Mouse (Mus musculus) large intestine, adult 2 months (tissue): ENCODE data around the gene Kifc5b. TPM values are rescaled to one million over a fixed set of nuclear protein-coding genes. Genes with fewer than 3 reads are reported as not detected.
A peak's percentile ranks its signal among the peaks of the same experiment; 100 is the strongest.
"Not testable (repeated sequence)": the region's sequence is repeated elsewhere in the genome, so short reads cannot be mapped to it uniquely, and the experiment has no call there.

ENCODE experiments used
- DNase-seq: peaks from one replicate; pipeline ENCODE4 v3.0.0-alpha.2; 2012; ENCODE audit warnings: low read depth, low spot score
- WGBS: fragments of 180-500 bp; shearing (Covaris S2); methylation state at CpG from one replicate; pipeline ENCODE4 v1.1.7; 2018; 5-methylcytosine and 5-hydroxymethylcytosine counted together
- polyA plus RNA-seq: library from polyadenylated mRNA; depleted of rRNA; stranded (reverse); fragments of >200 nt; gene quantifications from 2 replicates; pipeline ENCODE4 v1.2.3, GENCODE M21; 2012

Kifc5b gene
- polyA plus RNA-seq, 1 experiment = 7.3 TPM

DNA sequence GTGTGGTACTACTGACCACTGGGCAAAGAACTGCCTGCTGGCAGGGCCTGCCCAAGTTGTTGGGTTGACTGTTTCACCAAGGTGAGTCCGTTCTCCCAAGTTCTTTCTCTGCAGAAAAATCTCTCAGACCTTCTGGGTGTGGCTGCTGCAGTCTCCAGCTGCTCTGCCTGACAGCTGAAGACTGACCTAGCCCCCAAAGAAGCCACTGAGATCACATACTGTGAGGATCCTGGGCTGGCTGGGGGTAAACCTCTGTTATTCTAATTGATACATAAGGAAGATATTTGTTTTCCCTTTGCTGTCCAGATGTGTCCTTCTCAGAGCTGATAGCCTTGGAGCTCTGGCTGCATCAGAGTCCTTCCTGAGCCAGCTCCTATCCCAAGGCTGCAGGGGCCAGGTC, 1.6 kb upstream of the Kifc5b start:
- DNase-seq = no peak
- 47% methylated on average over 1 of the region's 1 CpGs for WGBS

DNA sequence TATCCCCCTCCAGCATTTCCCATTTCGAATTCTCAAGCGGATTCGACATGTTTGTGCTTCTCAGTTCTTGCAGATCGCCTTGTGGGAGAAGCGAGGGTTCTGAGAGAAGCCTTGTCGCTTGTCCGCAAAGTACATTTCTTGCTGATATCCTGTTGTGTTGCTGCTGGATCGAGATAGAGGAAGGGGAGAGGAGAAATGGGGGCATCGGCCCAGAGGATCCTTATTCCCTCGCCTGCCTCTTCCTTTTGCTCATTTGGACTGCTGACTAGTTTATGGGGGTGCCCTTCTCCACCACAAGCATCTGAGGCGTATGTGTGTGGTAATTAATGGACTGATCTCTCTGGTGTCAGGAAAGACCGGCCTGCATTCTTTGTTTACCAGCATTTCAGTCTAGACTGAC, 669 bp downstream of the Kifc5b start:
- WGBS = 2% methylated on average over 12 of the region's 12 CpGs
- DNase-seq = not testable (repeated sequence)

DNA sequence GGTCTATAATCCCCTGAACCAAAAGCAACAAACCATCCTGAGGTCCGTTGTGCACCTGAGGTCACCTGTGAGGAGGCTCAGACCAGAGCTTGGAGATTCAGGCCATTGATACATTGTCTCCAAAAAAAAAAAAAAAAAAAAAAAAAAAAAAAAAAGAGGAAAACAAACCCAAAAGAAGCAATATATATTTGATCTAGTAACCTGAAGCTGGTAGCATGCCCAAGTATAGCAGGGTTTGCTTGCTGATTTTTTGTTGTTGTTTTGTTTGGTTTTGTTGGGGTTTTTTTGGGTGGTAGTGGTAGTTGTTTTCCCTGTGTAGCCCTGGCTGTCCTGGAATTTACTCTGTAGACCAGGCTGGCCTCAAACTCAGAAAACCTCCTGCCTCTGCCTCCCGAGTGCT, 1.5 kb downstream of the Kifc5b start:
- DNase-seq = no peak
- 56% methylated on average over 2 of the region's 2 CpGs for WGBS

DNA sequence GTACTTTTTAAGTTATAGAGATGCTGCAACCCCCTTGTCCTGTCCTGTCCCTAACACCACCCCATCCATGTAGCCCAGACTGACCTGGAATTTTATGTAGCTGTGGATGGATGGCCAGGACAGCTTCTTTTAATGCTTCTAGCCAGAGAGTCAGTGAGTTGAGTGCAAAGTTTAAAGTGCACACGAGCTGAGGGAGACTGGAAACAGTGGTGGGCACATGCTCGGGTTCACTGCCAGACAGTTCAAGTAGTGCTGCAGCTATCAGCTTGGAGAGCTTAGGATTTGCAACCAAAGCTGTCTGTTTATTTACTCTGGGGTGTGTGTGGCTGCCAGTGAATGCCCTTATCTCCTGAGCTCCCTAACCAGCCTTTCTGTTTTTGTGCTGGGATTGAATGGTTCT, 2.6 kb downstream of the Kifc5b start:
- WGBS = 61% methylated on average over 2 of the region's 2 CpGs
- not testable (repeated sequence) for DNase-seq

DNA sequence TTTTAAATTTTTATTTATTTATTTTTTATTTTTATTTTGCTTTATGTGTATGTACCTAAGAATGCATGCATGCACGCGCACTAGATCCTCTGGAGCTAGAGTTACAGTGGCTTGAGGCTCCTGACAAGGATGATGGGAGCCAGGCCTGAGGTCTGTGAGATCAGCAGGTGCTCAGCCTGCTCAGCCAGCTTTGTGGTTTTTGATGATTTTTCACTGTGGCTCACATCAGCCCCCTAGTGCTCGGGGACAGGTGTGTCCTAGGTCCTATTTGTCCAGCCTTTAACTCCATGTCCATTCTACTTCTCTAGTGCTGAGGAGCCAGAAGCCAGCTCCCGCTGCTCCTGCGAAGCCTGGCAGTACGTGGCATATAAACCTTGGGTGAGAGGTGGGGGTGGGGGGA, 5.5 kb downstream of the Kifc5b start:
- DNase-seq = not testable (repeated sequence)
- WGBS = 96% methylated on average over 6 of the region's 6 CpGs

DNA sequence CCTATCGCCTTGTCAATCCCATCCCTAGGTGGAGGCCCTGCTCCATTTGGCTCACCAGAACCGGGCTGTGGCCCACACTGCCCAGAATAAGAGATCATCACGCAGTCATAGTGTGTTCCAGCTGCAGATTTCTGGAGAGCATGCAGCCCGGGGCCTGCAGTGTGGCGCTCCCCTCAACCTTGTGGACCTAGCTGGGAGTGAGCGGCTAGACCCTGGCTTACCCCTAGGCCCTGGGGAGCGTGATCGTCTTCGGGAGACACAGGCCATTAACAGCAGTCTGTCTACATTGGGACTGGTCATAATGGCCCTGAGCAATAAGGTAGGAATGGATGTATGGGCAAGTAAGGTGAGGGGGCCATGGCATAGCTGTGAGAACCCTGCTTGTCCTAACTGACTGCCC, 8.5 kb downstream of the Kifc5b start:
- not testable (repeated sequence) for DNase-seq
- WGBS = 95% methylated on average over 9 of the region's 9 CpGs

DNA sequence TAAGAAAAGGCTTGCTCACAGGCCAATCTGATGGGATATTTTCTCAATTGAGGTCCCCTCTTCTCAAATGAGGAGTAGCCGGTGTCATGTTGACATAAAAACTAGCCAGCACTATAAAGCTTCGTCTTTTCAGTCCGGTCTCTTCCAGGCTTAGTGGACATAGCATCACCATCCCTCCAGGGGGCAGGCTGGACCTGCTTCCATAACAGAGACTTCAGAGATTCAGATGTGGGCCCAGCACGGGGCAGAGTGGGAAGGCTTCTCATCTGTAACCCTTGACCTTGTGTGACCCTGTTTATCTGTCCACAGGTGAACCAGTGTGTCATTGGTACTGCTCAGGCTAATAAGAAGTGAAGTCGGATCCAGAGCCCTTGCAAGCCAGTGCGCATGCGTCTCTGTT, 14.9 kb downstream of the Kifc5b start:
- WGBS = 43% methylated on average over 7 of the region's 7 CpGs

DNA sequence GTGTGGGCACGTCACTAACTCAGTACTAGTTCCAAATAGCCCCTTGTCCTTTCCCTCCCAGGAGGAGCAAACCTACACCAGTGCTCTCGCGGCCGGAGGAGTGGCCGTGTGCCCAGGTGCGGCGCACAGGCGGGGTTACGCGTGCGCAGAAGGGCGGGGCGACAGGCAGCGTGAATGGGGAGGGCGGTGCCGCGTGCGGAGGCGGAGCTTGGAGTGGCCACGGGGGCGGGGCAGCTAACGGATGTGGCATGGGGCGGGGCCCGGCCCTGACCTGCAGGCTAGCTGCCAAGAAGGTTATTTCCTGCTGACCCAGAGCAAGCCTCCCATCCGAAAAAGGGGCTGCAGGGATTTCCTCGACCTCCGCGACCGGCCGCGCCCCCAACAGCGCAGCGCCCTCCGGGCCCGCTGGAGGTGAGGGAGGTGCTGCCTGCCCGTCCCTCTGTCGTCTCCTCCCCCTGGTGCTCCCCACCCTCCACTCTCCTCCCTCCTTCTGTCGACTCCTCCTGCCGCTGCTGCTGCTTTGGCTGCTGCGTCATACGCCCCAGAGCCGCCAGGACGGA, 16.0 kb downstream of the Kifc5b start, which contains the start of gene Phf1:
Gene Phf1 (plus strand): TSS at position 214 of the 560 bp plus-strand sequence.
- under 1% methylated on average over 41 of the region's 43 CpGs for WGBS
- peak; percentile 72 for DNase-seq

More for the DNA sequence above, 14.9 kb downstream of the Kifc5b start:
- not testable (repeated sequence) for DNase-seq

DNA sequence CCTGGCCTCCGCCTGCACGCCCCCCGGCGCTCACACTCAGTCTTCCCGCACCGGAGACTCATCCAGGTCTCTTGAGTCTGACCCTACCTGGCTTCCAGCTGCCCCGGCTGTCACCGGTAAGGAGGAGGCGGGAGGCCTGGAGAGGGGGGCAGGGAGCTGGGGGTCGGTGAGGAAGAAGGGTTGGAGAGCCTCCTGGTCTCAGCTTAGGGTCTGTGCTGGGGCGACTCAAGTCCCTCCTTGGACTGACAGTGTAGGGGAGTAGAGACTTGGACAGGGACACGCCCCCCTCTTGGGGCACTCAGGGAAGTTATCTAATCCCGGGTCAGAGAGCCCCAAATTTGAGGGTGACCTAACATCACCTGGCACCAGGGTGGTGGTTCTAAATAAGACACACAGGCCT, 16.5 kb downstream of the Kifc5b start:
- WGBS = 4% methylated on average over 13 of the region's 13 CpGs
- no peak for DNase-seq

DNA sequence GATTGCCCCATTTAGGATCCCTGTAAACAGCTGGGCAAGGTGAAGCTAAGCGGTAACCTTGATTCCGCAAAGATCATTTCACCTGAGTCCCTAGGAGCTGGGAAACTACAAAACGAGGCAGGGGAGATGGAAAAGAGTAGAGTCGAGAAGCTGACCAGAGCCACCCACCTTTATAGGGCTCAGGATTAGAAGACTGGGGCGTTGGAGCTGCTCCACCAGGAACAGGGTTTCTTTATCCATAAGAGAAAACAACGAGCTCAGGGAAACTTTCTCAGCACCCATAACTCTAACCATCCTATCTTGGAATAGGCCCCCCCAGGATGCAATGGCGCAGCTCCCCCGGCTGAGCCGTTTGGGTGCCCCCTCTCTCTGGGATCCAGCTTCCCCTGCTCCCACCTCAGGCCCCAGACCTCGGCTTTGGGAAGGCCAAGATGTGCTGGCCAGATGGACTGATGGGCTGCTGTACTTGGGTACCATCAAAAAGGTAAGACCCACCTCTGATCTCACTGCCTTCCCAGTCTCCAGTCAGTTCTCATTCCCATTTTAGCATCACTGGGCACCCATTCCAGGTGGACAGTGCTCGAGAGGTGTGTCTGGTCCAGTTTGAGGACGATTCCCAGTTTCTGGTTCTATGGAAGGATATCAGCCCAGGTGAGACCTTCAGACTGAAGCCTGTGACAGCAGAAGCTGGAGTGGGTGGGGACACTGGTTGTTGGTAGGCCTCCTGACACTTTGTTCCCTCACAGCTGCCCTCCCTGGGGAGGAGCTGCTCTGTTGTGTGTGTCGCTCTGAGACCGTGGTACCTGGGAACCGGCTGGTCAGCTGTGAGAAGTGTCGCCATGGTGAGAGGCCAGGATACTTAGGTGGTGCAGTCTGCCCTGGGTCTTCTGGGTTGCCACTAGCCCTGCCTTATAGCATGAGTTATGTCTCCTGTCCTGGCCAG, 17.3 kb downstream of the Kifc5b start:
- 66% methylated on average over 16 of the region's 16 CpGs for WGBS
- no peak for DNase-seq

DNA sequence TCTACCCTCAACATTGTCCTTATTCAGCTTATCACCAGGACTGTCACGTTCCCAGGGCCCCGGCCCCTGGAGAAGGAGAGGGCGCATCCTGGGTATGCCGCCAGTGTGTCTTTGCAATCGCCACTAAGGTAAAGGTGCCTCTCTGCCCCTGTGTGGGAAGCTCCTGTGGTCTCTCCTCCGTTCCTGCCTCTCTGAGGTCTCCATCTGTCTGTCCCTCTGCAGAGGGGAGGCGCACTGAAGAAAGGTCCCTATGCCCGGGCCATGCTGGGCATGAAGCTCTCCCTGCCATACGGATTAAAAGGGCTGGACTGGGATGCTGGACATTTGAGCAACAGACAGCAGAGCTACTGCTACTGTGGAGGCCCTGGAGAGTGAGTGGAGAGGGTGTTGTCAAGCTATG, 18.1 kb downstream of the Kifc5b start:
- no peak for DNase-seq
- WGBS = 91% methylated on average over 9 of the region's 9 CpGs

DNA sequence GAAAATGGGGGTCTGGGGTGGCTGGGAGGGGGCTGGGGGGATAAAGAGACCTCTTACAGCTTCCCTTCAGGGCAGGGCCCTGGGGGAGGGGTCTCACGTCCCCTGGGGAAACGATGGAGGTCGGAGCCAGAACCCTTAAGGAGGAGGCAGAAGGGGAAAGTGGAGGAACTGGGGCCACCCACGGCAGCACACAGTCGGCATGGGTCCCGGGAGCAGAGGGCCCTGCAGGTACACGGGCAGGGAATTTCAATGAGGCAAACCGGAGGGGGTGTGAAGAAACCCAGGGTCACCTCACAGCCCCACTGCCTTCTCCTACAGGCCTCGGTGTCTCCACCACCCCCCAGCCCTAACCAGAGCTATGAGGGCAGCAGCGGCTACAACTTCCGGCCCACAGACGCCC, 19.6 kb downstream of the Kifc5b start:
- DNase-seq = no peak
- 89% methylated on average over 12 of the region's 12 CpGs for WGBS

DNA sequence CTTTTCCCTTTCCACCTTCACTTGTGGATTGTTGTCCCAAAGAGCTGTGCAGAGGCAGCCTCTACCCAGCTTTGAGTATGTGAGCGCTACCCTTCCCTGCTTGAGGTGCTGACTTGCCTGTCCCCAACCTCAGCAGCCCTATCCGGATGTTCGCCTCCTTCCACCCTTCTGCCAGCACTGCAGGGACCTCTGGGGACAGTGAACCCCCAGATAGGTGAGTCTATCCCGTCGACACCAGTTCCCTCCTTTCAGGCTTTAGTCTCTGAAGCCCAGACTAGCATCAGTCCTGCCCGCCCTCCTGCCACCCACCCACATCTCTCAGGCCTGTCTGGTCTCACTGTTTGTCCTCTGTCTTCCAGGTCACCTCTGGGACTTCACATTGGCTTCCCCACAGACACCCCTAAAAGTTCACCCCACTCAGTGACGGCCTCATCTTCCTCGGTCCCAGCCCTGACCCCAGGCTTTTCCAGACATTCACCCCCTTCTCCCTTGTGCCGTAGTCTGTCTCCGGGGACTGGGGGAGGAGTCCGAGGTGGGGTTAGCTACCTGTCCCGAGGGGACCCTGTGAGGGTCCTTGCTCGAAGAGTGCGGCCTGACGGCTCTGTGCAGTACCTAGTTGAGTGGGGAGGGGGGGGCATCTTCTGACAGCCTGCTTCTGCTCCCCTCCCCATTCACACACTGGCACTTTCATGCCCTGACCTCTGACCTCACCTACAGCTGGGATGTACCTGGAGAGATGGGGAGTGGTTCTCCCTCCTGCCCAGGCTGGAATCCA, 20.2 kb downstream of the Kifc5b start:
- WGBS = 85% methylated on average over 15 of the region's 15 CpGs
- DNase-seq = no peak

DNA sequence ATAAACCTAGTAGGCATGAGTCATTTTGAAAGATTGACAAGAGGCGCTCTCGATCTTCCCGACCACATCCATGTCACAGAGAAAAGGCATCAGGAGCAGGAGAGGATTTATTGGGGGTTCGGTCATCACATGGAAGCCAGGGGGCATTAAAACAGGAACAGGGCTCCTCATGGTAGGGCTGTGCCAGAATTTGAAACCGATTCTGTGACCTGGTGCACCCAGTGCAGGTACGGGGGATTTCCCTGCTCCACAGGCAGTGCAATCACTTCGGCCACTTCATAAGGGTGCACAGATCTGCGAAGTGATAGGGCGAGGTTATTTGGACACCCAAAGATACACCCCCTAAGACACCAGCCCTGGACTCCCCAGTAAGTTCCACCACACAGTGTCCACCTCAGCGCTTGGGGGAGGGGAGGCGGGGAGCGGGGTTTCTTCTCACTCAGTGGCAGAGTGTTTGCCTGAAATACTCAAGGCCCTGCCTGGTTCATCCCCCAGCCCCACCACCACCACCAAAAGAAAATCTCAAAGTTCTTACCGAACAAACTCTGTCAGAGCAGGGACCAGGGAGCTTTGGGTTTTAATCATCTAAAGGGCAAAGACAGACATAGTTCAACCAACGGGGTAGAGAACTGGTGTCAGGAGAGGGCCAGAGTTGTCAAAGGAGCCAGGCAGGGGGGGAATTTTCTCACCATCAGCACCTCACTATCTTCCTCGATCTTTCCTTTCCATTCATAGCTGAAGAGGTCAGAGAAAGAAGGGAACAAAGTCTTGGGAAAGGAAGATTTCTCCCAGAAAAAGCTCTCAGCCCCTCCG, 21.2 kb downstream of the Kifc5b start:
- 29% methylated on average over 16 of the region's 16 CpGs for WGBS
- DNase-seq = no peak

DNA sequence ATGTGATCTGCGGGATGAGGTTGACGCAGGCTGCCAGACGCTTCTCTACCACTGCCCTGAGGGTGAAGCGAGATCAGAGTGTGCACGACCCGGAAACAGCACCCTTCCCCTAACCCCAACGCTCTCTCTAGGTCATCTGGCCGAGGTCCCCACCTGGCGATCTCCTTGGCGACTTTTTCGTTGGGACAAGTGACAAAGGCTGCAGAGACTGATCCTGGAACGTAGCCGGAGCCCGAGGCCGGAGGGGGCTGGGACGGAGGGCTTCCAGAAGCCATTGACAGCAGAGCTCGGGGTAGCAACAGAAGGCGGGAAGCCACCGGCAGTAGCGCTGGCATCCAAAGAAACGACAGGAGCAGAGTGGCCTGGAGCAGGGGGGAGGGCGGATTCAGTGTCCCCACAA, 21.8 kb downstream of the Kifc5b start:
- WGBS = under 1% methylated on average over 22 of the region's 22 CpGs
- no peak for DNase-seq

DNA sequence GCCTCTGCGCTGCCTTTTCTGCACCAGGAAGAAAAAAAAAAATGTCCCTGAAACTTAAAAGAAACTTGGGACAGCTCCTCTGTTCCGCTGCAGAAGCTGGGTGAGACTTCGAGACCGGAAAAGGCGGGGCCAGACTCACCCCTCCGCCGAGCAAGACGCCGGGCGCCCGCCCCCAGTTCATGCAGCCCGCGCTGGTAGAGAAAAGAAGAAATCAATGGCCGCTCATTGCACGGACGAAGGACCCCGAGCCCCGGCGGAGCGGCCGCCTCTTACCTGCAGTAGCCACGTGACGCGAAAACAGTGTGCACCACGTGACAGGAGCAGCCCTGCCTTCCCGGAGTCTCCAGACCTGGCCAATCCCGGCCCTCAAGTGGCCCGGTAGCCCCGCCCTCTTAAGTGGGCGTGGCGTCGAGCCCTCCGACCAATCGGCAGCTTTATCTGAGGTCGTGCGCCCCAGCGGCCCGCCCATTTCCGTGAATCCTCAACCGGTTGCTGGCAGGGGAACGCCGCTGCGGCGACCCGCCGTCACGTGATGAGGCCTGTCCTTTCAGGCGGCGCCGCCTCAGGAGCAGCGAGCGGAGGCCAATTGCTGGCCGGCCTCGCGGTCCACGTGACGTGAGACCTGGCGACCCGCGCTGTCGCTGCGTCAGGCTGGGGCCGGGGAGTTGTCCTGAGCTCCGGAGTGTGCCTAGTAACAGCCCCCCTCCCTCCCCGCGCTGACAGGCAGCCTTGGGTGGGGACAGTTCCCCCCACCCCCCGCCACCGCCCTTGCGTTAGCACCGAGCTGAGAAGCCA, 22.5 kb downstream of the Kifc5b start, which contains the start of gene Cuta:
Gene Cuta (minus strand): TSS at position 392 of the 795 bp plus-strand sequence.
- peak; percentile 89 for DNase-seq
- WGBS = under 1% methylated on average over 70 of the region's 70 CpGs

DNA sequence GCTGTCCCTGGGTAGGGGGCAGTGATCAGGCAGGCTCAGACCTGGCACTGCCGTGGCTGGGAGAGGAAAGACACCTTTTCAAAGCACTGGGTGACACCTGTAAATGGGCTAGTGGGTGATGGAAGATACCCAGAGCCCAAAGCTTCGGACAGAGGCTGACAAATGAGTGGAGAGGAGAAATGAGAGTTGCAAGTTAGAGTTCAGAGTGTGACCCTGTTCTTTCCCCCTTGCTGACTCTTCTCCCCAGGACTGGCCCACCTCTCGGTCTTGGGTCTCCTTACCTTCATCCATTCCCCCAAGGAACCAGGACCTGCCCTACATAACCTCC, 23.0 kb downstream of the Kifc5b start:
- no peak for DNase-seq
- 3% methylated on average over 3 of the region's 3 CpGs for WGBS

DNA sequence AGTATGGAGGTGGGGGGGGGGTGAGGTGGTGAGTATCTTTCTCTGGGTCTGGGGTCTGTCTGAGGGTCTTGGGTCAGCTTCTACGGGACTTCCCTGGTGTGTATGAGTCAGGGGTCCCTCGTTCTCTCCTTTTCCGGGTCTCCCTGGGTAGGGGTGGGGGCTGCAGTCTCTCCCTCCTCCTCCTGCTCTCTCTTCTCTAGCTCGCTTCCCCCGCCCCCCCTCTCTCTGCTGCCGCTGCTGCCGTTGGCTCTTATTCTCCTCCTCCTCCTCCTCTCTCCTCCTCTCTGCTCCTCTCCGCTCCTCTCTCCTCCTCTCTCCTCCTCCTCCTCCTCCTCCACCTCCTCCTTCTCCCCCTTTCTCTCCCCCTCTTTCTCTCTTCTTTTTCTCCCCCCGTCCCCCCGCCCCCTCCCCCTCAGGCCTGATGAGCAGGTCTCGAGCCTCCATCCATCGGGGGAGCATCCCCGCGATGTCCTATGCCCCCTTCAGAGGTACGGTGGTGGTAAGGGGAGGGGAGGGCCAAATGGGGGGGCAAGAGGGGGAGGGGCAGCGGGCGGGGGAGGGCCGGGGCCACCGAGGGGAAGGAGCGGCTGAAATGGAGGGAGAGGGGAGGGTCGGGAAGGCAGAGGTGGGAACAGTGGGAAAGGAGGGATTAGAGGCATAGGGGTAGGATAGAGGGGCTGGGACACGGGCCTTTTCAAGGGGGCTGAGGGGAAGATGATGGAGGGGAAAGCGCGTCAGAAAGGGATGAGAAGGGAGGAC, 24.3 kb downstream of the Kifc5b start, which contains the start of gene Syngap1:
Gene Syngap1 (plus strand): TSS at position 223 of the 759 bp plus-strand sequence.
- DNase-seq = no peak

More for the DNA sequence above, 24.3 kb downstream of the Kifc5b start, which contains the start of gene Syngap1:
- 6% methylated on average over 21 of the region's 24 CpGs for WGBS
